Mouse (Mus musculus) G1E-ER4 (cell line): ENCODE measurements around the gene Unc119b. TPM values are rescaled to one million over a fixed set of nuclear protein-coding genes. Genes with fewer than 3 reads are reported as not detected.

Experiments
- GATA1 ChIP-seq: IDR thresholded peaks from one replicate; pipeline ENCODE4 v1.8.0; 2012; ENCODE audit warnings: low read length, inconsistent platforms
- polyA plus RNA-seq: library from polyadenylated mRNA; stranded (reverse); fragments of >175 nt; gene quantifications from 2 replicates; pipeline ENCODE4 v1.2.3, GENCODE M21; 2012

Gene Unc119b
- polyA plus RNA-seq, 1 experiment = 47.6 TPM

- TF ChIP-seq GATA1 = no peak
These were observed 12.0 kb upstream of the Unc119b start for GRCm38 (mm10) chr5:115146747-115147130.

- TF ChIP-seq GATA1 = no peak
These were observed 11.4 kb upstream of the Unc119b start for GRCm38 (mm10) chr5:115145976-115146746.

- TF ChIP-seq GATA1 = no peak
These were observed 10.6 kb upstream of the Unc119b start for GRCm38 (mm10) chr5:115145253-115145968.

DNA sequence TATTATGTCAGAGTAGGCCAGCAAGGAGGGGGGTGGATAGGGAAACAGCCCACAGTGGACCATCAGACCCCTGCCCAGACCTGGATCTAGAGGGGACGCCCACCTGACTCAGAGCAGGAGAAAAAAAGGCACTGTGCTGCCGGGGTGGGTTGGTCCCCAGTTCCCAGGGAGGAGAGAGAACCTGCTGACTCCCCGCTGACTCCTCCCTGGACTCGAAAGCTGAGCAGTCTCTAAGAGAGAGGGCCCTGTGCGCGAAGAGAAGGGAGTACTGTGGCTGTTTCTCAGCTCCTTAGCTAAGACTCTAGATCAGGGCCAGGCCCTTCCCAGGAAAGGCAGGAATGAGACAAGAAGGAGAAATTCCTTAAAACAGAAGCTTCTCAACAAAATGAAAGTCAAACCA, 9.7 kb upstream of the Unc119b start:
- no peak for TF ChIP-seq GATA1

GRCm38 (mm10) chr5:115143552-115143951, 8.8 kb upstream of the Unc119b start:
- no peak for TF ChIP-seq GATA1

DNA sequence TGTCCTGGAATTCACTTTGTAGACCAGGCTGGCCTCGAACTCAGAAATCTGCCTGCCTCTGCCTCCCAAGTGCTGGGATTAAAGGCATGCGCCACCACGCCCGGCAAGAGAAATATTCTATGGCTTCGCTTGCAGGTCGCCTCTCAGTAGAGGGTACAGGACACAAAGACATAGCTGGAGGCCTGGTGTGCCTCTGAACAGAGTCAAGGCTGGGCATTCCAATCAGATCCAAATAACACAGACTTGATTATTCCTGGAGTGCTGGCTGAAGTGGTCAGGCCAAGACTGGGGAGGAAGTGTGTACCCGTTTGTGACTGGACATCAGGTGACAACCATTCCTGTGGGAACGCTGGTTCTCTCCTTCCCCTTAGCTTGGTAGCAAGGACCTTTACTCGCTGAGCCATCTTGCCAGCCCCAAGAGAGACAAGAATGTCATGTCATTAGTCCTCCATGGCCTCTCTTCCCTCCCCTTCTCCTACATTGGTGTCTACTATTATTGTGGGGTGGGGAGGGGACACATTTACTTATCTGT, 7.5 kb upstream of the Unc119b start:
- TF ChIP-seq GATA1 = no peak

GRCm38 (mm10) chr5:115140726-115141125, 6.0 kb upstream of the Unc119b start:
- TF ChIP-seq GATA1 = no peak

DNA sequence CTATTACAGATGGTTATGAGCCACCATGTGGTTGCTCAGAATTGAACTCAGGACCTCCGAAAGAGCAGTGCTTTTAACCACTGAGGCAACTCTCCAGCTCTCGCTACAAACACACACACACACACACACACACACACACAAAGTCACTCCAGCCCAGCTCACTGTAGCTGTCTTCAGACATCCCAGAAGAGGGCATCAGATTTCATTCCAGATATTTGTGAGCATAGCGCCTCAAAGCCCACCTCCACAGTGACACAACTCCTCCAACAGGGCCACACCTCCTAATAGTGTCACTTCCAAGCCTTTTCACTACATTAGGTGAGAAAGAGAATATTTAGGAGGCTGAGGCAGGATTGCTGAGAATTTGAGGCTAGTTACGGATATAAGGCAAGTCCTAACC, 4.3 kb upstream of the Unc119b start:
- no peak for TF ChIP-seq GATA1

- no peak for TF ChIP-seq GATA1
These were observed 1.3 kb downstream of the Unc119b start for GRCm38 (mm10) chr5:115133358-115134066.

DNA sequence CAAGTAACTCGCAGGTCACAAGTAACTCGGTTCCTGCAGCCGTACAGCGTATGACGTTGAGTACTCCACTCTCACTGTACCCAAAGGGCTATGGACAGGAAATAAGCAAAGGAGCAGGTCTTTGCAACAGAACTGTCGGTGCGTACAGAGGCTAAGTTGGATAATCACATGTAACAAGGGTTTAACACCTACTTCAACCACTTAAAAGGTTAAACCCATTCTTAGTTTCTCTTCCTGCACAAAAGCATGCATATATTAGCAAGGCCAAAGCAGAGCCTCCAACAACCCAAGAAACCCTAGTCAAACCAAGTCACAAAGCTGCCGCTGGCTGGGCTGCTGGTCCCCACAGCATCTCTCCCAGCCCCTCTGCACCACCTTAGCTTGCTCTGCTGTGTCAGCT, 2.3 kb downstream of the Unc119b start:
- TF ChIP-seq GATA1 = no peak

DNA sequence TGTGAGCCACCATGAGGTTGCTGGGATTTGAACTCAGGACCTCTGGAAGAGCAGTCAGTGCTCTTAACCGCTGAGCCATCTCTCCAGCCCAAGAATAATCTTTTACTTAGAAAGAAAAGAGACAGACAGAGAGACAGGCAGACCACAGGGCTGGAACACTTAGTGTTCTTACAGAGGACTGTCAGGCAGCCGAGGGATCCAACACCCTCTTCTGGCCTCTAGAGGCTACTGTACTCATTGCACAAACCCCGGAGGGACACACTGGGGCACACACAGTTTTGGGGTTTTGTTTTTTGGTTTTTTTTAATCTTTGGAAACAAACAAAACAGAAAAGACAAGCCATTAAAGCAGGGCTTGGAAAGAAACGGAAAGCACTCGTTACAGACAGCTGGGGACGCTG, 5.4 kb downstream of the Unc119b start:
- TF ChIP-seq GATA1 = no peak

- TF ChIP-seq GATA1 = no peak
These were observed 7.2 kb downstream of the Unc119b start for GRCm38 (mm10) chr5:115127421-115128179.

DNA sequence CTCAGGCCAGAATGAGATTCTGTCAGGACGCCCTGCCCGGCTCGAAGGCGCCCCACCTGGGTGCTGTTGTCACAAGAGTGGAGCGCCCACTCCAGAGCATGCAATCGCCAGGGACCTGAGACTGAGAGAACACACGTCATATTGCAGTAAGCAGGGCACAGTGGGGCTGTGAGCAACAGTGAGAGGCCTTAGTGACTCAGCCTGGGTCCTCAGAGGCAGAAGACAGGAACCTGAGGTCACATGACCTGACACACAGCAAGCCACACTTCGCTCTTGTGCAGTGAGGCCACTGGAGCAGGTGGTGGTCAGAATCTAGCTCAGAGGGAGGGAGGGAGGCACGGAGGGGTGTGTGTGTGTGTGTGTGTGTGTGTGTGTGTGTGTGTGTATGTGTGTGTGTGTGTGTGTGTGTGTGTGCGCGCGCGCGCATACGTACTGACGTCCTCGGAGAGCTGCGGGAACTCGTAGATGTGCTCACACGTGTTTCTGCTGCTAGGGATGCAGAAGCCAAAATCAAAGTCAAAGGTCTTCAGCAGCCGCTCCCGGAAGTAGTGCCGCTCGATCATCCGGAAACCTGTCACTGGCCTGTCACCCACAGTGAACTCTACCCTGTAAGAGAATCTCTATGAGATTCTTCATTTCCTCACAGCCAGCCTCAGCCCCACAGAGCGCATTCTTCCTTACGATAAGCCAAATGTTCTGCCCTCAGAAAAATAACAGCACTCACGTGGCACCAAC, 8.0 kb downstream of the Unc119b start:
- TF ChIP-seq GATA1 = no peak

DNA sequence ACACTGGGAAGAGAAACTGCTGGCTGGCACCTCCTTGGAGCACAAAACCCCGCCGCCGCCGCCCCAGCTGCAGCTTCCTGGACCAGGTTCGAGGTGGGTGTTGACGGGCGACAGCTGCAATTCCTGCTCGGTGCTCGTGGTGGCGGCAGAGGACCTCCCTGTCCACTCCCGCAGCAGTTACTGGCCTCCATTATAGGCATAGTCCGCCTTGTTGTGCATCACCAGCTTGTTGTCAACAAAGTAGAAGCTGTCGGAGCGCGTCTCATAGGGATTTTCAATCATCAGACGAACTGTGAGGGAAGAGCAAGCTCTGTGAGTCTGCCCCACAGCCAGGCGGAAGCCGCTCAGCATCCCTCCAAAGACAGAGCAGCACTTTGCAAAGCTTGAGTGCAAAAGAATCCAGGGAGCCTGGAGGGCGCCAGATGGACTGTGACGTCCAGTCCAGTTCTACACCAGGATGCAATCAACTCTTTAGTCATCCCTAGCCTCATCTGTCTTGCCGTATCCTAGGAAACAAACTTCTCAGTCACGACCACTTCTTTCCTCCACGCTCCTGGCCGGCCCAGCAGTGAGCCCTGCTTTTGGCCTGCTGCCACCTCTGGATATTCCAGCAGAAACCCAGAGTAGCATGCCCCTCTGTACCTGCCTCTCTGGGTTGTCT, 9.4 kb downstream of the Unc119b start:
- no peak for TF ChIP-seq GATA1
